Mouse (Mus musculus): ENCODE measurements around the gene Nfkbie.

Gene Nfkbie

DNA sequence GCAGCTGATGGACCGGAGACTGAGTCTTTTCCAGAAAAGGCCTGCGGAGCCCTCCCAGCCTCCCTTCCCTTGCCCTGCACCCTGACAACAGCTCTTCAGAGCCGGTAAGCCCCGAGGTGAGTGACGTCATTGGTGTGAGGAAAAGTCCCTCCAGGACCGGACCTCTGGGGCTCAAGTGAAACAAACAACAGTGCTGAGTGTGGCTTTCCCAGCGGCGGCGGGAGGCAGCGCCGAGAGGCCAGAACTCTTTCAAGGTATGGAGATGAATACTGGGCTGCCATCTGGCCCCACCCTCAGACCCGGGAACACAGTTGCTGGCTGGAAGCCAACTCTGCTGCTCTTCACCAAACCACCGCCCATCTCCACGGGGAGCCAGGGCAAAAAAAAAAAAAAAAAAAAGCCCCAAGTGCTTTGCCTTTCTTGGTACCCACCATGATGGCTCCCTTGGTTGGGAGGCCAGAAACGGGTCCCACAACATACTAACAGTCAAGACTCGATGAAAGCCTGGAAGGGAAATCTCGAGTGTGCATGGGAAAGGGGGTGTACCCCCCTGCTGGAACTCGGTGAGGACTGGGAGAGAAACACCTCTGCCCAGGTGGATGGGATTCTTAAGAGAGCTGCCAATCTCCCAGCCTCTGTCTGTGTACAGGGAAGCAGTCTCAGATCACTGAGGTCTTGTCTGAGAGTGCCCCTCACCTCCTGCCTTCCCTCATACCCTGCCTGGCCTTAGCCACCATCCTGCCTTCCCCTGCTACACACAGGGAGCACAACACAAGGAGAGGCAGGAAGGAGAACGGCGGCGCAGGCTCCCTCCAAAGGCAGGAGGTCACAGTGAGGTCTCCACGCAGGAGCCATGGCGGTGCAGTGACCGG, 11.3 kb upstream of the Nfkbie start:
- DNase-seq, result peak; percentile 58 to 59

DNA sequence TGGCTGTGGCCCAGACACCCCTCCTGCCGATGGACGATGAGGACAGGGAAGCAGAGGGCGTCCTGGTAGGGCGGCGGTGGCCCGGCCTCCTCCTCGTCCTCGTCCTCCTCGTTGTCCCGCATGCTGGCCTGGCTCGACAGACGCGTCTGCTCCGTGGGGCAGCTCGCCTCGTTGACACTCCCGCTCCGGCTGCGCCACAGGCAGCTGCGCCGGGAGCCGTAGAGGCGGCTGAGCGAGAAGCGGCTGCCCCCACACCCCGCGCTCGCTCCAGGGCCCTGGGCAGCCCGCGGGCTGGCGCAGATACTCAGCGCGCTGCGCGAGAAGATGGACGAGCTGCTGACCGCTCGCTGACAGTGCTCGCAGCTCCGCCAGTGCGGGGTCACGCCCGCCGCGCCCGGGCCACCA, 10.6 kb upstream of the Nfkbie start:
- peak; percentile 60 to 62 for DNase-seq

DNA sequence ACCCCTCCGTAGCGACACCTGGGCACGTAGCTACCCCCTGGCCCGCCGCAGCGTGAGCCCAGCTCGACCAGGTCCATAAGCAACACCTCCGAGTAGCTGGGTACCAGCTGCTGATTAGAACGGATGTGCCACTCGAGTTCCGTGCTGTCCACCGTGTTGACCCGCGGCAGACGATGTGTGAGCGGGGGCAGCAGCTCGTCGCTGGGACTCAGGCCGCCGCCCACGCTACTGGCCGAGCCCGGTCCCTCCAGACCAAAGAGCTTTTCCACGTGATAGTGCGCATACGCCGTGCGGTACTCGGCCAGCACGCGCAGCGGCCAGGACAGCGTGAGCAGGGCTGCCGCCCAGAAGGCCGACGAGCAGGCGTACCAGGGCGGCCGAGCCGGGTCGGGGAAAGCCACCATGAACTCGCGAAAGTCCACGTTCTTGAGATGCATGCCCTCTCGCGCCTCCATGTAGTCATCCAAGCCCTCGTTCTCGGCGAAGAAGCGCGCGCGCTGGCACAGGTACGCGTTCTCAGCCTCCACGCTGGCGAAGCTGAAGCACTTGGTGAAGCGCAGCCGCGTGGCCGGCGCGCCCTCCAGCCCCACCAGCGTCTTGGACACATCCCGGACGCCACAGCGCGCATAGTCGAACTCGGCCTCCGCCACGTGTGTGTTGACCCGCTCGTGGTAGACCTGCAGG, 10.1 kb upstream of the Nfkbie start:
- DNase-seq, result peak; percentile 48 to 62

- peak; percentile 71 to 72 for DNase-seq
Observed at GRCm38 (mm10) chr17:45546941-45547340, 8.6 kb upstream of the Nfkbie start.

- DNase-seq, result peak; percentile 59 to 67
Observed at GRCm38 (mm10) chr17:45547461-45548190, 7.9 kb upstream of the Nfkbie start.

DNA sequence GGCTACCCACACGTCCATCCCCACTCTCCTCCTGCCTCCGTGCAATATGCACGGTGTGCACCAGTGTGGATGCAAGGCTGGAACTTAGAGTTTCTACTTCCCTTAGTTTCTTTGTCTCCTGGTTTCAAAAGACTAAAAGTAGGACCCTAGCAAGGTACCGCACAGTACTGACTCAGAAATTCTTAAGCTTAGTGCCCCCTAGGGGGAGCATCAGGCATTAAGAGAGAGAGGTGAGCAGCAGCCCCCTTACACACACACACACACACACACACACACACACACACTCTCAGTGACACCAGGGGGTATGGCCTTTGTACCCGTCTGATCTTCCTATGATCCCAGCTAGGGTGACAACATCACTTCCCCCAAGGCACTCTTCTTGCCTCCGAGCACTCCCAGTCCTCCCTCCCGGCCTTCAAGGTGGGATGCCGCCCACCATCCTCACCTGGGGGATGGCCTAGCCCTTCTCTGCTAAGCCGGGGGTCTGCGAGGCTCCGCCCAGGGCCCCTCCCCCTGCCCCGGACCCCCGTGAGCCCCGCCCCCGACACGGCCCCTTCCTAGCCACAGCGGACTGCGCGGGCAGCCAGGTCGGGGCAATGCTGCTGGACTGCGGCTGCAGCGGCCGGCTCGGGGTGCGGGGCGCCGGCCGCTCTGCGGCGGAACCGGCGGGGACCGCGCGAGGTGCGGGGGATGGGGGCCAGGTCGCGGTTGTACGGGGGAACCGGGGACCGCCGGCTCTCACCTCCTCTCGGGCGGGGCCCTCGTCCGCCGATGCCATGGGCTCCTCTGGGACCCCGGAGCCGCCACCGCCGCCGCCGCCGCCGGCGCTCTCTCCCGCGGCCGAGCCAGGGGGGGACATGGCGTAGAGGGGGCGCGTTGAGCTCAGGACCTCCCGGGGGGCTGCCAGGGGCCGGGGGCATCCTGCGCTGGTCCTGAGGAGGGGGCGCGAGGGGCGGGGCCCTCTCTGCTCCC, 6.7 kb upstream of the Nfkbie start:
- DNase-seq, result peak; percentile 76 to 80

GRCm38 (mm10) chr17:45549617-45550181, 5.8 kb upstream of the Nfkbie start, which contains the start of gene Tmem151b:
Gene Tmem151b (minus strand): TSS chr17:45549677.
- peak; percentile 78 to 87 for DNase-seq

DNA sequence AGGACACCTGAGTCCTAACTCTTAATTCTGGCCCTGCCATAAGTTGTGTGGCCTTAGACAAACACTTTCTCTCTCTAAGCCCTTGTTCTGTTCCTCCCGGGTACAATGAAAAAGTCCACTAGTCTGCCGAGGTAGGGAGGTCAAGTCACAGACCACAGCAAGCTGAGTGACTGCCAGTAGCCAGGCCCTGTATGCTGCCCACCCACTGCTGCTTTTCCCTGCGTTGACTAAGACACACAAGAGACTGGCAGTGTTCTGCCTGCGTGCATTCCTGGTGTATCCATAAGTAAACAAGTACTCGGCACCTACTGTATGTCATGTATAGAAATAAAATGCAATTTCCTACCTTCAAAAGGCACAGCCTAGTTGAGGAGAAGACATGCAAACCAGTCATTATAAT, 5.2 kb upstream of the Nfkbie start:
- DNase-seq, result peak in 1 of 2 experiments; percentile 36

DNA sequence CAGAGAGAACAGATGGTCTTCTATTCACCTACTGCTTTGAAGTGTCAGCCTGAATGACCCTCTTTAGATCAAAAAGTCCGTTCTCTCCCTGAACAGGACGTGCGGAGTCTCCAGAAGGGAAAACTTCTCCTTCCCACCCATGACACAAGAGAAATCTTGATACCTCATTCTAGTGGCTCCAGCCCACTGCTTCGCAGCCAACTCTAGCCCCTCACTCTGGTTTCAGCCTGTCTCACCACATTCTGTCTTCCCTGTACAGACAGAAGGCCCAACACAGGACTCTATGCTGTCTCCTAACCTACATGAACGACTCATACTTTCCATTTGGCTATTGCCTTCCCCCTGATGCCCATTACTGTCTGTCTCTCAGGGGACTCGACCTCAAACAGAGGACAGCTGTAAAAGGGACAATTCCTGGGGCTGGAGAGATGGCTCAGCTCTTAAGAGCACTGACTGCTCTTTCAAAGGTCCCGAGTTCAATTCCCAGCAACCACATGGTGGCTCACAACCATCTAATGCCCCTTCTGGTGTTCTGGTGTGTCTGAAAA, 4.2 kb upstream of the Nfkbie start:
- no peak for DNase-seq

DNA sequence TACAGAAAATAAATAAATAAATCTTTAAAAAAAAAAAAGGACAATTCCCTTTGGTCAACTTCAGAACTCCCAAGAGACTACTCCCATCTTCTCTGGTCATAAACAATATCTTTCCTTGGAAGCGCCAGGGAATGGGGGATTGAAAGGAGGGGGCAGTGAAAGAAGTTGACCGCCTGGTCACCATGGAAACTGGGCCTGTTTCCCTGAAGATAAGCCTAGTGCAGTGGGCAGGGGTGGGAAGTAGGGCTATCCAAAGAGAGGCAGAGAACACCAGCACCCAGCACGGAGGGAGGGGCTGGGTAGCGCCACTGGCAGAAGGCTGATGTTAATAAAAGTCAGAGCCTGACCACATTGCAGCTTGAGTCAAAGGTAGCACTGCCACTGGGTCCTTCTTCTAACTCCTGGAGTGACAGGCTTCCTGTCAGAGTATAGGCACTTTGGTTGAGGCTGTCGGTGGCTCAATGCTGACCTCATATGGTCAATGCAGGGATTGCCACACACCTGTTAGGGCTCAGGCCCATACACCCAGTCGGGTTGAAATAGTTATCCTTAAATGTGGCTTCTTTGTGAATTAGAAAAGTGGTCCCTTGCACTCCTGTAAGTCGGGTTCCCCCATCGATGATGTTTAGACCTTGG, 3.6 kb upstream of the Nfkbie start:
- peak; percentile 90 to 96 for DNase-seq

GRCm38 (mm10) chr17:45553065-45553464, 2.4 kb upstream of the Nfkbie start:
- no peak for DNase-seq

GRCm38 (mm10) chr17:45554420-45554819, 1.1 kb upstream of the Nfkbie start:
- DNase-seq, result no peak

DNA sequence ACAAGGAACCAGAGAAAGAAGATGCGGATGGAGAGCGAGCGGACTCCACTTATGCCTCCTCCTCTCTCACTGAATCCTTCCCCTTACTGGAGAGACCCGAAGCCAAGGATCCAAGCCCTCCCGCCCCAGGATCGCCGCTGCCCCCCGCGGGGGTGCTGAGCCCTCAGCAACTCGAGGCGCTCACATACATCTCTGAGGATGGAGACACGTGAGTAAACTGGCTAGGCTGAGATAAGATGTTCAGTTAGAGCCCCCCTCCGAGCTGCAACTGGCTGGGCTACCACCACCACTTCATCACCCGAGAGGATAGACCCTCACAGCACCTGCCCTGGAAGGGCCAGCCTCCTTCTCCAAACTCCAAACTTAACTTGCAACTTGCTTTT, 595 bp downstream of the Nfkbie start:
- DNase-seq, result no peak

- DNase-seq, result no peak
Observed at GRCm38 (mm10) chr17:45556514-45557245, 1.2 kb downstream of the Nfkbie start.

- DNase-seq, result no peak
Observed at GRCm38 (mm10) chr17:45557246-45557824, 1.8 kb downstream of the Nfkbie start.

- peak in 1 of 2 experiments; percentile 38 for DNase-seq
Observed at GRCm38 (mm10) chr17:45557998-45558862, 2.7 kb downstream of the Nfkbie start.

- DNase-seq, result peak; percentile 53 to 72
Observed at GRCm38 (mm10) chr17:45559732-45560525, 4.4 kb downstream of the Nfkbie start.

- DNase-seq, result no peak
Observed at GRCm38 (mm10) chr17:45563216-45563615, 7.7 kb downstream of the Nfkbie start.
